Mouse (Mus musculus) right cerebral cortex, postnatal 36 days (tissue): ENCODE measurements at regions not wholly inside any gene's neighbourhood (a gene's known extent, or its start where the extent isn't known, plus 50 kb on each side); places are given as distances from the start of the nearest gene placed in this dataset.

ENCODE experiments used
- DNase-seq, 2 experiments: peaks; one replicate each; pipeline ENCODE4 v3.0.0; 2022; ENCODE audit warnings: low spot score in 2 of 2, mixed read lengths in 1 of 2

- no peak for DNase-seq
Measured at GRCm38 (mm10) chr4:32149171-32149570, 89.4 kb upstream of the Bach2 start.

GRCm38 (mm10) chr4:32153356-32153755 is 85.2 kb upstream of the Bach2 start:
- DNase-seq: no peak

- DNase-seq: no peak
Measured at GRCm38 (mm10) chr4:32156965-32157364, 81.6 kb upstream of the Bach2 start.

- no peak for DNase-seq
Measured at GRCm38 (mm10) chr4:32158451-32158850, 80.2 kb upstream of the Bach2 start.

- no peak for DNase-seq
Measured at GRCm38 (mm10) chr4:32158886-32159285, 79.7 kb upstream of the Bach2 start.

GRCm38 (mm10) chr4:32160815-32161214 is 77.8 kb upstream of the Bach2 start:
- DNase-seq: no peak

- DNase-seq: no peak
Measured at GRCm38 (mm10) chr4:32161871-32162656, 76.5 kb upstream of the Bach2 start.

GRCm38 (mm10) chr4:32162694-32163240 is 75.8 kb upstream of the Bach2 start:
- no peak for DNase-seq

GRCm38 (mm10) chr4:32164081-32164641 is 74.4 kb upstream of the Bach2 start:
- no peak for DNase-seq

- DNase-seq: no peak
Measured at GRCm38 (mm10) chr4:32164736-32165241, 73.8 kb upstream of the Bach2 start.

GRCm38 (mm10) chr4:32165918-32166528 is 72.6 kb upstream of the Bach2 start:
- no peak for DNase-seq

GRCm38 (mm10) chr4:32167151-32167550 is 71.5 kb upstream of the Bach2 start:
- no peak for DNase-seq

- no peak for DNase-seq
Measured at GRCm38 (mm10) chr4:32170106-32170459, 68.5 kb upstream of the Bach2 start.

- no peak for DNase-seq
Measured at GRCm38 (mm10) chr4:32170460-32171192, 68.0 kb upstream of the Bach2 start.

- no peak for DNase-seq
Measured at GRCm38 (mm10) chr4:32171291-32171690, 67.3 kb upstream of the Bach2 start.

- DNase-seq: no peak
Measured at GRCm38 (mm10) chr4:32172992-32173391, 65.6 kb upstream of the Bach2 start.

GRCm38 (mm10) chr4:32174771-32175170 is 63.8 kb upstream of the Bach2 start:
- no peak for DNase-seq

- no peak for DNase-seq
Measured at GRCm38 (mm10) chr4:32175231-32175630, 63.4 kb upstream of the Bach2 start.

GRCm38 (mm10) chr4:32175853-32176448 is 62.7 kb upstream of the Bach2 start:
- no peak for DNase-seq

GRCm38 (mm10) chr4:32176449-32177135 is 62.0 kb upstream of the Bach2 start:
- DNase-seq: no peak
